Mouse (Mus musculus): Measurements from ENCODE around the gene Ptpa. TPM values are rescaled to one million over a fixed set of nuclear protein-coding genes. Genes with fewer than 3 reads are reported as not detected.

The Ptpa gene
- polyA plus RNA-seq, 2 experiments, result 74.5 to 142 TPM

DNA sequence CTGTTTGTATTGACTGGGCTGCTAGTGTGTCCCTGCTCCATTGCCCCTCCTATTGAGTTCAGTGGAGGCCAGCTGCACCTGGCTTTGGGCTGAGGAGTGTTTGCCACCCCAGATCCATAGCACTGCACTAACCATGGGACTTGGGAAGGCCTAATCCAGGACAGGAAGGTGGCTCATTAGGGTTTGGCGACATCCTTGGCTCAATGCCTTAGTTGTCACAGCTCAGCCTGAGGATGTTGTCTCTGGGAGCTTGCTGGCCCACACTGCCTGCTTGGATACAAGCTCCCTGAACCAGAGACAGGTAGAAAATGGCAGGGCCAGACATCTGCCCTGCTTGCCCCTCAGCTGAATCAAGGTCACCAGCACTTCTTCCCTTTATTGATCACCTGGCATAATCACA lies 14.3 kb upstream of the Ptpa start:
- Histone ChIP-seq H3K4me1 (ENCODE audit: control insufficient read depth, insufficient read depth, low read length) (no peaks in the 10 kb centered on the region), H3K4me2 (replicated peaks; ENCODE audit: low read depth, low read length, severe bottlenecking) (no peak overlapping the region), H3K27me3 (ENCODE audit: control insufficient read depth, insufficient read depth, low read length) (no peaks in the 10 kb centered on the region), H3K27ac (replicated peaks; ENCODE audit: low read depth, low read length) (no peak overlapping the region), H3K4me3 (replicated peaks; ENCODE audit: low read length) (no peak overlapping the region), H3K9ac (ENCODE audit: low read depth, low read length, severe bottlenecking) (no peak overlapping the region), H3K9me3 (ENCODE audit: control insufficient read depth, low read length) (no peaks in the 10 kb centered on the region), H3K36me3 (ENCODE audit: control insufficient read depth, insufficient read depth, low read length) (peaks cover 60% of the 10 kb centered on the region)
- ATAC-seq (ENCODE audit: low FRiP score, low read depth) (no peak), DNase-seq (ENCODE audit: low spot score) (no peak)
- WGBS, result 82% methylated on average over 1 of the region's 1 CpGs
- no peak for TF ChIP-seq POLR2A (IDR thresholded peaks at IDR 0.05; ENCODE audit: borderline replicate concordance, extremely low read depth, insufficient read depth, insufficient read length)

GRCm38 (mm10) chr2:30402351-30402826 lies 13.4 kb upstream of the Ptpa start:
- H3K4me2 ChIP-seq (replicated peaks; ENCODE audit: low read depth, low read length, severe bottlenecking), result no peak overlapping the region
- H3K36me3 ChIP-seq (ENCODE audit: control insufficient read depth, insufficient read depth, low read length), result peaks cover 59% of the 10 kb centered on the region
- no peak overlapping the region for H3K4me3 ChIP-seq (replicated peaks; ENCODE audit: low read length)
- H3K9ac ChIP-seq (ENCODE audit: low read depth, low read length, severe bottlenecking), result no peak overlapping the region
- H3K27ac ChIP-seq (replicated peaks; ENCODE audit: low read depth, low read length), result no peak overlapping the region
- DNase-seq (ENCODE audit: low spot score) (no peak), ATAC-seq (ENCODE audit: low FRiP score, low read depth) (no peak)
- no peak for TF ChIP-seq POLR2A (IDR thresholded peaks at IDR 0.05; ENCODE audit: borderline replicate concordance, extremely low read depth, insufficient read depth, insufficient read length)
- no peaks in the 10 kb centered on the region for H3K4me1 ChIP-seq (ENCODE audit: control insufficient read depth, insufficient read depth, low read length)
- H3K27me3 ChIP-seq (ENCODE audit: control insufficient read depth, insufficient read depth, low read length), result no peaks in the 10 kb centered on the region
- H3K9me3 ChIP-seq (ENCODE audit: control insufficient read depth, low read length), result no peaks in the 10 kb centered on the region
- WGBS, result 83% methylated on average over 9 of the region's 9 CpGs

GRCm38 (mm10) chr2:30402843-30403242 lies 13.0 kb upstream of the Ptpa start:
- no peak for ATAC-seq (ENCODE audit: low FRiP score, low read depth)
- Histone ChIP-seq H3K4me1 (ENCODE audit: control insufficient read depth, insufficient read depth, low read length) (no peaks in the 10 kb centered on the region), H3K36me3 (ENCODE audit: control insufficient read depth, insufficient read depth, low read length) (peaks cover 60% of the 10 kb centered on the region), H3K4me2 (replicated peaks; ENCODE audit: low read depth, low read length, severe bottlenecking) (no peak overlapping the region), H3K9me3 (ENCODE audit: control insufficient read depth, low read length) (no peaks in the 10 kb centered on the region), H3K27me3 (ENCODE audit: control insufficient read depth, insufficient read depth, low read length) (no peaks in the 10 kb centered on the region), H3K9ac (ENCODE audit: low read depth, low read length, severe bottlenecking) (no peak overlapping the region), H3K4me3 (replicated peaks; ENCODE audit: low read length) (no peak overlapping the region), H3K27ac (replicated peaks; ENCODE audit: low read depth, low read length) (no peak overlapping the region)
- no peak for TF ChIP-seq POLR2A (IDR thresholded peaks at IDR 0.05; ENCODE audit: borderline replicate concordance, extremely low read depth, insufficient read depth, insufficient read length)
- 68% methylated on average over 2 of the region's 2 CpGs for WGBS
- DNase-seq (ENCODE audit: low spot score), result no peak

GRCm38 (mm10) chr2:30403870-30404269 lies 12.0 kb upstream of the Ptpa start:
- peaks cover 59% of the 10 kb centered on the region for H3K36me3 ChIP-seq (ENCODE audit: control insufficient read depth, insufficient read depth, low read length)
- H3K4me2 ChIP-seq (replicated peaks; ENCODE audit: low read depth, low read length, severe bottlenecking), result no peak overlapping the region
- H3K4me1 ChIP-seq (ENCODE audit: control insufficient read depth, insufficient read depth, low read length), result no peaks in the 10 kb centered on the region
- H3K27me3 ChIP-seq (ENCODE audit: control insufficient read depth, insufficient read depth, low read length), result no peaks in the 10 kb centered on the region
- no peak overlapping the region for H3K4me3 ChIP-seq (replicated peaks; ENCODE audit: low read length)
- no peak overlapping the region for H3K27ac ChIP-seq (replicated peaks; ENCODE audit: low read depth, low read length)
- H3K9me3 ChIP-seq (ENCODE audit: control insufficient read depth, low read length), result no peaks in the 10 kb centered on the region
- WGBS, result 89% methylated on average over 1 of the region's 1 CpGs
- DNase-seq (ENCODE audit: low spot score), result no peak
- TF ChIP-seq POLR2A (IDR thresholded peaks at IDR 0.05; ENCODE audit: borderline replicate concordance, extremely low read depth, insufficient read depth, insufficient read length), result no peak
- no peak for ATAC-seq (ENCODE audit: low FRiP score, low read depth)
- no peak overlapping the region for H3K9ac ChIP-seq (ENCODE audit: low read depth, low read length, severe bottlenecking)

GRCm38 (mm10) chr2:30407221-30407620 lies 8.6 kb upstream of the Ptpa start:
- no peaks in the 10 kb centered on the region for H3K9me3 ChIP-seq (ENCODE audit: control insufficient read depth, low read length)
- no peaks in the 10 kb centered on the region for H3K4me1 ChIP-seq (ENCODE audit: control insufficient read depth, insufficient read depth, low read length)
- TF ChIP-seq POLR2A (IDR thresholded peaks at IDR 0.05; ENCODE audit: borderline replicate concordance, extremely low read depth, insufficient read depth, insufficient read length), result no peak
- 88% methylated on average over 2 of the region's 2 CpGs for WGBS
- no peak for ATAC-seq (ENCODE audit: low FRiP score, low read depth)
- H3K4me3 ChIP-seq (replicated peaks; ENCODE audit: low read length), result no peak overlapping the region
- H3K36me3 ChIP-seq (ENCODE audit: control insufficient read depth, insufficient read depth, low read length), result peaks cover 54% of the 10 kb centered on the region
- DNase-seq (ENCODE audit: low spot score), result no peak
- no peak overlapping the region for H3K4me2 ChIP-seq (replicated peaks; ENCODE audit: low read depth, low read length, severe bottlenecking)
- H3K9ac ChIP-seq (ENCODE audit: low read depth, low read length, severe bottlenecking), result no peak overlapping the region
- H3K27me3 ChIP-seq (ENCODE audit: control insufficient read depth, insufficient read depth, low read length), result no peaks in the 10 kb centered on the region
- no peak overlapping the region for H3K27ac ChIP-seq (replicated peaks; ENCODE audit: low read depth, low read length)

- ATAC-seq (ENCODE audit: low FRiP score, low read depth) (no peak), DNase-seq (ENCODE audit: low spot score) (no peak)
- Histone ChIP-seq H3K9me3 (ENCODE audit: control insufficient read depth, low read length) (no peaks in the 10 kb centered on the region), H3K27ac (replicated peaks; ENCODE audit: low read depth, low read length) (no peak overlapping the region), H3K36me3 (ENCODE audit: control insufficient read depth, insufficient read depth, low read length) (peaks cover 48% of the 10 kb centered on the region), H3K4me1 (ENCODE audit: control insufficient read depth, insufficient read depth, low read length) (no peaks in the 10 kb centered on the region), H3K27me3 (ENCODE audit: control insufficient read depth, insufficient read depth, low read length) (no peaks in the 10 kb centered on the region), H3K9ac (ENCODE audit: low read depth, low read length, severe bottlenecking) (no peak overlapping the region), H3K4me3 (replicated peaks; ENCODE audit: low read length) (no peak overlapping the region), H3K4me2 (replicated peaks; ENCODE audit: low read depth, low read length, severe bottlenecking) (no peak overlapping the region)
- TF ChIP-seq POLR2A (IDR thresholded peaks at IDR 0.05; ENCODE audit: borderline replicate concordance, extremely low read depth, insufficient read depth, insufficient read length), result no peak
- WGBS, result 89% methylated on average over 10 of the region's 10 CpGs
Measured at GRCm38 (mm10) chr2:30407778-30408177, 8.1 kb upstream of the Ptpa start.

Data from limb, embryonic 14.5 days (tissue).